Mouse (Mus musculus) CH12.LX (cell line): ENCODE measurements around the gene Rab2b. TPM values are rescaled to one million over a fixed set of nuclear protein-coding genes. Genes with fewer than 3 reads are reported as not detected.
A peak's percentile ranks its signal among the peaks of the same experiment; 100 is the strongest.

ENCODE experiments used
- DNase-seq: peaks from one replicate; pipeline ENCODE4 v3.0.0-alpha.2; 2013; ENCODE audit errors: extremely low read depth
- H3K27ac ChIP-seq: 2 replicates; pipeline ENCODE4 v1.5.1; 2012; ENCODE audit warnings: low read depth, mild to moderate bottlenecking, control low read depth, moderate library complexity; ENCODE audit not compliant: insufficient read depth
- H3K27me3 ChIP-seq: replicated peaks from 2 replicates; pipeline ENCODE3; 2012; ENCODE audit warnings: inconsistent platforms
- H3K36me3 ChIP-seq, 2 experiments: replicated peaks in 1 of 2; 2 replicates each; pipeline versions ENCODE3 to v1.6.1; 2012; ENCODE audit warnings: inconsistent platforms in 1 of 2, low read length in 1 of 2, mild to moderate bottlenecking in 1 of 2, mixed read lengths in 1 of 2, moderate library complexity in 1 of 2; ENCODE audit not compliant: control insufficient read depth in 1 of 2, insufficient read depth in 1 of 2
- H3K4me1 ChIP-seq, 2 experiments: 2 replicates each; pipeline ENCODE4 v1.6.1; 2012; ENCODE audit warnings: inconsistent platforms in 1 of 2, moderate library complexity in 1 of 2; ENCODE audit not compliant: insufficient read depth in 2 of 2, control insufficient read depth in 1 of 2
- H3K4me2 ChIP-seq: 2 replicates; pipeline ENCODE4 v1.6.1; 2012; ENCODE audit warnings: low read depth, mild to moderate bottlenecking, control low read depth; ENCODE audit not compliant: poor library complexity, insufficient read depth, severe bottlenecking
- H3K4me3 ChIP-seq, 3 experiments: fragments of 150-350 bp in 1 of 3; sonication (generic) in 1 of 3; replicated peaks in 1 of 3; 2 replicates each; pipeline versions ENCODE3 to v1.5.1; 2011 to 2012; ENCODE audit warnings: low read depth in 2 of 3, low read length in 2 of 3, mild to moderate bottlenecking in 2 of 3, moderate library complexity in 2 of 3, control low read depth in 1 of 3, improper control_type of control experiment in 1 of 3, inconsistent platforms in 1 of 3, mixed read lengths in 1 of 3; ENCODE audit not compliant: poor library complexity in 1 of 3
- H3K79me2 ChIP-seq: replicated peaks from 2 replicates; pipeline ENCODE4 v1.6.1; 2012; ENCODE audit warnings: mild to moderate bottlenecking, moderate library complexity; ENCODE audit not compliant: control insufficient read depth, poor library complexity, insufficient read depth, severe bottlenecking; ENCODE audit errors: extremely low read depth
- H3K9ac ChIP-seq: 2 replicates; pipeline ENCODE4 v1.6.1; 2012; ENCODE audit warnings: low read depth, mild to moderate bottlenecking, control low read depth, moderate library complexity; ENCODE audit not compliant: insufficient read depth
- H3K9me3 ChIP-seq: replicated peaks from 2 replicates; pipeline ENCODE3; 2012; ENCODE audit warnings: low read length, inconsistent platforms, mixed read lengths
- BHLHE40 ChIP-seq: IDR thresholded peaks from 2 replicates; pipeline ENCODE4 v1.6.1; 2011; ENCODE audit warnings: mild to moderate bottlenecking, low read depth, low read length, improper control_type of control experiment
- CHD1 ChIP-seq: IDR thresholded peaks from 2 replicates; pipeline ENCODE4 v1.6.1; 2012; ENCODE audit warnings: low read depth, low read length, improper control_type of control experiment, inconsistent platforms
- CHD2 ChIP-seq: IDR thresholded peaks from 2 replicates; pipeline ENCODE4 v1.6.1; 2011; ENCODE audit warnings: low read length, improper control_type of control experiment
- CTCF ChIP-seq, 2 experiments: IDR thresholded peaks in 1 of 2; conservative IDR thresholded peaks in 1 of 2; 2 replicates each; pipeline ENCODE4 v1.5.1; 2011 to 2012; ENCODE audit warnings: low read depth in 2 of 2, low read length in 2 of 2, improper control_type of control experiment in 1 of 2, inconsistent platforms in 1 of 2, mild to moderate bottlenecking in 1 of 2, moderate library complexity in 1 of 2
- ETS1 ChIP-seq: conservative IDR thresholded peaks from 2 replicates; pipeline ENCODE4 v1.6.1; 2012; ENCODE audit warnings: low read depth, mild to moderate bottlenecking, inconsistent platforms, low read length, improper control_type of control experiment, moderate library complexity
- GABPA ChIP-seq: IDR thresholded peaks from 2 replicates; pipeline ENCODE4 v1.6.1; 2012; ENCODE audit warnings: low read depth, low read length, improper control_type of control experiment, inconsistent platforms; ENCODE audit not compliant: insufficient replicate concordance
- HCFC1 ChIP-seq: IDR thresholded peaks from 2 replicates; pipeline ENCODE4 v1.6.1; 2012; ENCODE audit warnings: low read depth, mild to moderate bottlenecking, inconsistent platforms, low read length, improper control_type of control experiment
- IRF4 ChIP-seq: IDR thresholded peaks from 2 replicates; pipeline ENCODE4 v1.6.1; 2014; ENCODE audit warnings: low read depth, mild to moderate bottlenecking, inconsistent platforms, low read length, improper control_type of control experiment
- KAT2A ChIP-seq: IDR thresholded peaks from 2 replicates; pipeline ENCODE4 v1.6.1; 2012; ENCODE audit warnings: low read length, improper control_type of control experiment, inconsistent platforms; ENCODE audit not compliant: insufficient replicate concordance
- MEF2A ChIP-seq: IDR thresholded peaks from 2 replicates; pipeline ENCODE4 v1.6.1; 2014; ENCODE audit warnings: low read depth, mild to moderate bottlenecking, inconsistent platforms, low read length, improper control_type of control experiment, borderline replicate concordance
- MYC ChIP-seq: IDR thresholded peaks from 2 replicates; pipeline ENCODE4 v1.6.1; 2011; ENCODE audit warnings: low read depth, mild to moderate bottlenecking, improper control_type of control experiment, low read length
- PAX5 ChIP-seq: IDR thresholded peaks from 2 replicates; pipeline ENCODE4 v1.6.1; 2012; ENCODE audit warnings: low read length, inconsistent platforms, mixed read lengths
- POLR2A ChIP-seq: IDR thresholded peaks from 2 replicates; pipeline ENCODE4 v1.6.1; 2011; ENCODE audit warnings: low read depth, mild to moderate bottlenecking, improper control_type of control experiment, low read length
- SIN3A ChIP-seq: IDR thresholded peaks from 2 replicates; pipeline ENCODE4 v1.6.1; 2012; ENCODE audit warnings: low read length, improper control_type of control experiment, inconsistent platforms
- SMC3 ChIP-seq: IDR thresholded peaks from 2 replicates; pipeline ENCODE4 v1.6.1; 2011; ENCODE audit warnings: low read depth, low read length, improper control_type of control experiment
- TCF12 ChIP-seq: IDR thresholded peaks from 2 replicates; pipeline ENCODE4 v1.6.1; 2014; ENCODE audit warnings: low read depth, mild to moderate bottlenecking, inconsistent platforms, low read length, improper control_type of control experiment
- UBTF ChIP-seq: IDR thresholded peaks from 2 replicates; pipeline ENCODE4 v1.6.1; 2012; ENCODE audit warnings: low read depth, mild to moderate bottlenecking, inconsistent platforms, low read length, improper control_type of control experiment, moderate library complexity
- USF1 ChIP-seq: IDR thresholded peaks from 2 replicates; pipeline ENCODE4 v1.6.1; 2014; ENCODE audit warnings: low read depth, mild to moderate bottlenecking, inconsistent platforms, low read length, improper control_type of control experiment
- USF2 ChIP-seq: conservative IDR thresholded peaks from 2 replicates; pipeline ENCODE4 v1.6.1; 2011; ENCODE audit warnings: low read depth, low read length, improper control_type of control experiment
- ZC3H11A ChIP-seq: IDR thresholded peaks from 2 replicates; pipeline ENCODE4 v1.6.1; 2012; ENCODE audit warnings: low read depth, mild to moderate bottlenecking, inconsistent platforms, low read length, improper control_type of control experiment
- ZKSCAN1 ChIP-seq: IDR thresholded peaks from 2 replicates; pipeline ENCODE4 v1.6.1; 2012; ENCODE audit warnings: low read depth, inconsistent platforms, low read length, improper control_type of control experiment, borderline replicate concordance
- dilution Hi-C: fragments of 300-500 bp; cut with MboI; formaldehyde crosslinking; loops from 2 replicates; pipeline ENCODE4 v1.14.3; 2020; ENCODE audit warnings: low sequenced_read_pairs; ENCODE audit not compliant: extremely low pct_unique_long_range_greater_than_20kb, extremely low pct_ligation_motif_present
- in situ Hi-C: fragments of 300-500 bp; cut with MboI; formaldehyde crosslinking; loops from 3 replicates; pipeline ENCODE4 v1.14.3; 2019; ENCODE audit warnings: low sequenced_read_pairs, low pct_ligation_motif_present, low pct_unique_long_range_greater_than_20kb, mixed read lengths
- polyA plus RNA-seq: library from polyadenylated mRNA; unstranded; fragments of >175 nt; gene quantifications from 2 replicates; pipeline ENCODE4 v1.2.1, GENCODE M21; 2012; ENCODE audit warnings: low read depth; ENCODE audit not compliant: insufficient read length
- total RNA-seq, 2 experiments: library from RNA; depleted of rRNA; stranded (reverse); fragments of 300-350 nt in 1 of 2; fragments of >200 nt in 1 of 2; gene quantifications; 2 replicates each; pipeline ENCODE4 v1.2.3; 2012 to 2014

Rab2b gene
- total and polyA plus RNA-seq, 3 experiments = 4.6 to 10.2 (median 6.9) TPM

GRCm38 (mm10) chr14:52316441-52317225 is 37.3 kb upstream of the Rab2b start:
- dilution Hi-C loops = no loop called here
- no peak for DNase-seq
- Histone ChIP-seq H3K9ac (peak overlapping the region; percentile 18; the same call in 1 of the 2 replicates), H3K4me1 (peaks cover 2 to 6% of the 10 kb centered on the region in 2 experiments; a peak in 2 of 4 replicates), H3K27me3 (no peaks in the 10 kb centered on the region), H3K27ac (no peak overlapping the region), H3K9me3 (peaks cover 2% of the 10 kb centered on the region), H3K36me3 (no peaks in the 10 kb centered on the region), H3K79me2 (no peaks in the 10 kb centered on the region), H3K4me3 (peak overlapping the region in 1 of 3 experiments; percentile 17), H3K4me2 (peak overlapping the region; percentile 7)
- TF ChIP-seq CHD1 (no peak), KAT2A (no peak), PAX5 (no peak), GABPA (no peak), MYC (no peak), TCF12 (no peak)
- in situ Hi-C loops = no loop called here

GRCm38 (mm10) chr14:52315792-52316440 is 36.6 kb upstream of the Rab2b start:
- H3K27ac ChIP-seq = no peak overlapping the region
- peak overlapping the region; percentile 7 for H3K4me2 ChIP-seq
- in situ Hi-C loops = no loop called here
- H3K4me1 ChIP-seq = peaks cover 2 to 6% of the 10 kb centered on the region in 2 experiments; a peak in 2 of 4 replicates
- no peak for DNase-seq
- TF ChIP-seq POLR2A (peak; percentile 25; the same call in 1 of the 2 replicates), MYC (no peak), HCFC1 (no peak), CHD2 (peak; percentile 77), SMC3 (no peak), USF1 (no peak), SIN3A (no peak), CTCF (conservative IDR thresholded peaks at IDR 0.05 in 1 of 2, IDR thresholded peaks at IDR 0.05 in 1 of 2; ENCODE audit: low read depth in 2 of 2, low read length in 2 of 2) (no peak), TCF12 (no peak), MEF2A (no peak), USF2 (no peak), IRF4 (no peak), ZC3H11A (no peak), UBTF (no peak), ETS1 (no peak), ZKSCAN1 (no peak), BHLHE40 (no peak)
- no peaks in the 10 kb centered on the region for H3K79me2 ChIP-seq
- dilution Hi-C loops = no loop called here
- peaks cover 2% of the 10 kb centered on the region for H3K9me3 ChIP-seq
- H3K27me3 ChIP-seq = no peaks in the 10 kb centered on the region
- peak overlapping the region; percentile 3 to 52 (median 20) for H3K4me3 ChIP-seq
- H3K9ac ChIP-seq = peak overlapping the region; percentile 18; the same call in 1 of the 2 replicates
- no peaks in the 10 kb centered on the region for H3K36me3 ChIP-seq
